Mouse (Mus musculus) mesoderm, embryonic 11.5 days (tissue): ENCODE data around the gene Lamb3.
A peak's percentile ranks its signal among the peaks of the same experiment; 100 is the strongest.
"Not testable (repeated sequence)": the region's sequence is repeated elsewhere in the genome, so short reads cannot be mapped to it uniquely, and the experiment has no call there.

Source experiments
- DNase-seq: peaks from one replicate; pipeline ENCODE4 v3.0.0-alpha.2; 2012; ENCODE audit warnings: low read depth, low spot score

Lamb3 gene

GRCm38 (mm10) chr1:193278414-193279045 is 71.0 kb downstream of the Lamb3 start:
- DNase-seq, result no peak

GRCm38 (mm10) chr1:193279492-193279891 is 72.0 kb downstream of the Lamb3 start:
- DNase-seq, result no peak

- DNase-seq, result no peak
These were observed 73.8 kb downstream of the Lamb3 start for GRCm38 (mm10) chr1:193281344-193281743.

- no peak for DNase-seq
These were observed 76.8 kb downstream of the Lamb3 start for GRCm38 (mm10) chr1:193284228-193284779.

GRCm38 (mm10) chr1:193285766-193286325 is 78.3 kb downstream of the Lamb3 start:
- DNase-seq, result not testable (repeated sequence)

GRCm38 (mm10) chr1:193287578-193287977 is 80.1 kb downstream of the Lamb3 start:
- no peak for DNase-seq

- no peak for DNase-seq
These were observed 81.6 kb downstream of the Lamb3 start for GRCm38 (mm10) chr1:193289076-193289475.

GRCm38 (mm10) chr1:193289914-193290313 is 82.4 kb downstream of the Lamb3 start:
- DNase-seq, result no peak

- DNase-seq, result no peak
These were observed 83.2 kb downstream of the Lamb3 start for GRCm38 (mm10) chr1:193290686-193291085.

- no peak for DNase-seq
These were observed 85.5 kb downstream of the Lamb3 start for GRCm38 (mm10) chr1:193293039-193293438.

- no peak for DNase-seq
These were observed 86.4 kb downstream of the Lamb3 start for GRCm38 (mm10) chr1:193293926-193294325.

GRCm38 (mm10) chr1:193295920-193296319 is 88.4 kb downstream of the Lamb3 start:
- no peak for DNase-seq

- no peak for DNase-seq
These were observed 90.8 kb downstream of the Lamb3 start for GRCm38 (mm10) chr1:193298141-193298765.

GRCm38 (mm10) chr1:193299995-193300394 is 92.5 kb downstream of the Lamb3 start:
- DNase-seq, result no peak

- no peak for DNase-seq
These were observed 94.0 kb downstream of the Lamb3 start for GRCm38 (mm10) chr1:193301216-193302092.

- no peak for DNase-seq
These were observed 94.5 kb downstream of the Lamb3 start for GRCm38 (mm10) chr1:193302093-193302405.

GRCm38 (mm10) chr1:193303096-193303495 is 95.6 kb downstream of the Lamb3 start:
- no peak for DNase-seq

GRCm38 (mm10) chr1:193305386-193305785 is 97.9 kb downstream of the Lamb3 start:
- DNase-seq, result peak; percentile 59

- no peak for DNase-seq
These were observed 99.3 kb downstream of the Lamb3 start for GRCm38 (mm10) chr1:193306832-193307231.

GRCm38 (mm10) chr1:193309785-193310518 is 102.5 kb downstream of the Lamb3 start:
- no peak for DNase-seq

- no peak for DNase-seq
These were observed 103.1 kb downstream of the Lamb3 start for GRCm38 (mm10) chr1:193310519-193311085.
